Mouse (Mus musculus) megakaryocyte, embryonic 14.5 days (primary cell): ENCODE measurements around the gene Jmjd6. TPM values are rescaled to one million over a fixed set of nuclear protein-coding genes. Genes with fewer than 3 reads are reported as not detected.

Source experiments
- H3K27me3 ChIP-seq: replicated peaks from 2 replicates; pipeline ENCODE3; 2012; ENCODE audit warnings: inconsistent platforms
- H3K36me3 ChIP-seq: replicated peaks from 2 replicates; pipeline ENCODE3; 2012; ENCODE audit warnings: low read length, inconsistent platforms, mixed read lengths
- H3K4me1 ChIP-seq: 2 replicates; pipeline ENCODE4 v1.6.1; 2012; ENCODE audit warnings: inconsistent platforms
- H3K4me3 ChIP-seq: replicated peaks from 2 replicates; pipeline ENCODE3; 2012; ENCODE audit warnings: moderate library complexity, mild to moderate bottlenecking, inconsistent platforms
- H3K9me3 ChIP-seq: 2 replicates; pipeline ENCODE4 v1.6.1; 2012; ENCODE audit warnings: inconsistent platforms
- FLI1 ChIP-seq: IDR thresholded peaks from 2 replicates; pipeline ENCODE4 v1.6.1; 2012; ENCODE audit warnings: low read length, inconsistent platforms, mixed read lengths
- GATA1 ChIP-seq: IDR thresholded peaks from 3 replicates; pipeline ENCODE4 v1.6.1; 2012; ENCODE audit warnings: mixed read lengths, low read length, inconsistent platforms, borderline replicate concordance
- polyA plus RNA-seq: library from polyadenylated mRNA; stranded (reverse); fragments of >175 nt; gene quantifications from 2 replicates; pipeline ENCODE4 v1.2.3, GENCODE M21; 2012; ENCODE audit warnings: low replicate concordance; ENCODE audit not compliant: insufficient read depth

The Jmjd6 gene
- polyA plus RNA-seq, 1 experiment = 63.2 TPM

- H3K36me3 ChIP-seq = no peaks in the 10 kb centered on the region
- H3K4me1 ChIP-seq = peaks cover 29% of the 10 kb centered on the region
- no peaks in the 10 kb centered on the region for H3K9me3 ChIP-seq
- H3K4me3 ChIP-seq = no peak overlapping the region
- TF ChIP-seq FLI1 (no peak), GATA1 (no peak)
- H3K27me3 ChIP-seq = peaks cover 62% of the 10 kb centered on the region
These were observed 35.2 kb downstream of the Jmjd6 start for GRCm38 (mm10) chr11:116807938-116808606.

GRCm38 (mm10) chr11:116807526-116807925 is 35.7 kb downstream of the Jmjd6 start:
- peaks cover 61% of the 10 kb centered on the region for H3K27me3 ChIP-seq
- TF ChIP-seq FLI1 (no peak), GATA1 (no peak)
- H3K4me1 ChIP-seq = peaks cover 25% of the 10 kb centered on the region
- H3K4me3 ChIP-seq = no peak overlapping the region
- H3K9me3 ChIP-seq = no peaks in the 10 kb centered on the region
- H3K36me3 ChIP-seq = no peaks in the 10 kb centered on the region

GRCm38 (mm10) chr11:116807116-116807515 is 36.1 kb downstream of the Jmjd6 start:
- H3K9me3 ChIP-seq = no peaks in the 10 kb centered on the region
- peaks cover 25% of the 10 kb centered on the region for H3K4me1 ChIP-seq
- TF ChIP-seq FLI1 (no peak), GATA1 (no peak)
- H3K27me3 ChIP-seq = peaks cover 62% of the 10 kb centered on the region
- H3K4me3 ChIP-seq = no peak overlapping the region
- no peaks in the 10 kb centered on the region for H3K36me3 ChIP-seq

- no peaks in the 10 kb centered on the region for H3K9me3 ChIP-seq
- H3K27me3 ChIP-seq = peaks cover 58% of the 10 kb centered on the region
- peaks cover 24% of the 10 kb centered on the region for H3K4me1 ChIP-seq
- no peak overlapping the region for H3K4me3 ChIP-seq
- H3K36me3 ChIP-seq = no peaks in the 10 kb centered on the region
- no peak for TF ChIP-seq FLI1
- no peak for TF ChIP-seq GATA1
These were observed 36.8 kb downstream of the Jmjd6 start for GRCm38 (mm10) chr11:116806136-116807071.

- Histone ChIP-seq H3K36me3 (no peaks in the 10 kb centered on the region), H3K9me3 (no peaks in the 10 kb centered on the region), H3K27me3 (peaks cover 39% of the 10 kb centered on the region), H3K4me1 (peaks cover 15% of the 10 kb centered on the region), H3K4me3 (no peak overlapping the region)
- TF ChIP-seq GATA1 = no peak
- no peak for TF ChIP-seq FLI1
These were observed 40.5 kb downstream of the Jmjd6 start for GRCm38 (mm10) chr11:116802709-116803108.

- peaks cover 47% of the 10 kb centered on the region for H3K27me3 ChIP-seq
These were observed 42.1 kb downstream of the Jmjd6 start for GRCm38 (mm10) chr11:116801106-116801505.

GRCm38 (mm10) chr11:116799364-116799763 is 43.9 kb downstream of the Jmjd6 start:
- no peaks in the 10 kb centered on the region for H3K36me3 ChIP-seq
- TF ChIP-seq GATA1 (no peak), FLI1 (no peak)
- no peak overlapping the region for H3K4me3 ChIP-seq
- H3K9me3 ChIP-seq = no peaks in the 10 kb centered on the region
- H3K4me1 ChIP-seq = peaks cover 8% of the 10 kb centered on the region
- H3K27me3 ChIP-seq = peaks cover 45% of the 10 kb centered on the region

More at GRCm38 (mm10) chr11:116801106-116801505, 42.1 kb downstream of the Jmjd6 start:
- Histone ChIP-seq H3K4me1 (peaks cover 14% of the 10 kb centered on the region), H3K36me3 (no peaks in the 10 kb centered on the region), H3K4me3 (no peak overlapping the region), H3K9me3 (no peaks in the 10 kb centered on the region)
- no peak for TF ChIP-seq FLI1
- TF ChIP-seq GATA1 = no peak

Other genes with a start within 250 kb of the Jmjd6 start
- gene Rhbdf2, start 216.4 kb downstream of the Jmjd6 start, polyA plus RNA-seq = 22.9 and 66.2 TPM in 2 replicates
- gene Prcd, start 189.9 kb downstream of the Jmjd6 start, polyA plus RNA-seq = not detected in 2 replicates
- not detected in 2 replicates for gene Cygb, start 189.1 kb downstream of the Jmjd6 start, polyA plus RNA-seq
- gene St6galnac1, start 67.9 kb downstream of the Jmjd6 start, polyA plus RNA-seq = not detected in 2 replicates
- gene Mxra7, start 15.4 kb downstream of the Jmjd6 start, polyA plus RNA-seq = not detected in 2 replicates
- 14.3 and 18.3 TPM in 2 replicates for gene Mettl23, start 171 bp downstream of the Jmjd6 start, polyA plus RNA-seq
- 12.5 and 24.2 TPM in 2 replicates for gene Mfsd11, start 9.0 kb upstream of the Jmjd6 start, polyA plus RNA-seq
- 784 and 1,500 TPM in 2 replicates for gene Srsf2, start 9.6 kb upstream of the Jmjd6 start, polyA plus RNA-seq
- not detected in 2 replicates for gene Mgat5b, start 75.4 kb upstream of the Jmjd6 start, polyA plus RNA-seq